Mouse (Mus musculus) left cerebral cortex, adult 8-10 months (tissue): ENCODE measurements around the gene Ppp1r3c. TPM values are rescaled to one million over a fixed set of nuclear protein-coding genes. Genes with fewer than 3 reads are reported as not detected.
"Not testable (repeated sequence)": the region's sequence is repeated elsewhere in the genome, so short reads cannot be mapped to it uniquely, and the experiment has no call there.

Source experiments
- DNase-seq, 2 experiments: peaks; one replicate each; pipeline ENCODE4 v3.0.0; 2022; ENCODE audit warnings: low spot score in 2 of 2
- total RNA-seq, 4 experiments: library from RNA; stranded (reverse); gene quantifications; 2 replicates each; pipeline ENCODE4 v1.2.4; 2022

Gene Ppp1r3c
- 10 to 100 TPM; 44.9 to 49.2 (median 46.9) TPM for total RNA-seq

GRCm38 (mm10) chr19:36736537-36736936 is at the start of gene Ppp1r3c:
TSS of gene Ppp1r3c (minus strand) at chr19:36736653.
- peak; percentile 78 to 87 for DNase-seq

GRCm38 (mm10) chr19:36783179-36783578 is 46.7 kb upstream of the Ppp1r3c start:
- no peak for DNase-seq

DNA sequence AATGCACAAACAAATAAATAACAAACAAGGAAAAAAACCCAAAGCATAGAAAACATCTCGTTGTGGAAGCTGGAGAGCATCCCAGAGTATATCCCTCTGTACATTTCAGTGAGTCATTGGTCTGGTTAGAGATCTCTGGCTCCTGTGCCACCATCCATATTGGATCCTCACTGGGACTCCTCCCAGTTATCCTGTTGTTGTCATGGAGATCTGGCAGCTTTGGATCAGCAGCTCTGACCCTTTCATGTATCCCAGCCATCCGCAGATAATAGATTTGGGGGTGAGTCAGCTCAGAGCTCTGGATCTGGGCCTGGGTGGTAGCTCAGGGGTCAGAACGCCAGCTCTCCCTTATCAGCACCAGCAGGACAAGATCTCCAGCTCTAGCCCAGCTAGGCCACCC is 46.1 kb upstream of the Ppp1r3c start:
- no peak for DNase-seq

DNA sequence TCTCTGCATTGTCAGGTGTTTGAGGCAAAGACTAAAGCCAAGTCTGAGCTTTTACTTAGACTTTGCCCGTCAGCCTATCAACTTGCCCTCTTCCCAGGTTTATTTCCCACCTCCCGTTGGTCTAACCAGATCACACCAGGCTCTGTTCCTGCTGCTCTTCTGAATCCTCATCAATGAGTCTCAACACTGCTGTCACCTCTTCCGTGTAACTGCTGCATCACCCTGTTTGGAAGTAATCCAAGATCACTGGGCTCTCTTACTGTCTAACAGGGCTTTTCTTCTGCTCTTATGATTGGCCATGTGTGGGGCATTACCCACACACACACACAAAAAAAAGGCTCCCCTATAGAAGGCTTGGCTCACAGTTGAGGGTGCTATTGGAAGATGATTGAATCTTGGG is 45.5 kb upstream of the Ppp1r3c start:
- no peak for DNase-seq

GRCm38 (mm10) chr19:36780375-36780774 is 43.9 kb upstream of the Ppp1r3c start:
- DNase-seq, result no peak

DNA sequence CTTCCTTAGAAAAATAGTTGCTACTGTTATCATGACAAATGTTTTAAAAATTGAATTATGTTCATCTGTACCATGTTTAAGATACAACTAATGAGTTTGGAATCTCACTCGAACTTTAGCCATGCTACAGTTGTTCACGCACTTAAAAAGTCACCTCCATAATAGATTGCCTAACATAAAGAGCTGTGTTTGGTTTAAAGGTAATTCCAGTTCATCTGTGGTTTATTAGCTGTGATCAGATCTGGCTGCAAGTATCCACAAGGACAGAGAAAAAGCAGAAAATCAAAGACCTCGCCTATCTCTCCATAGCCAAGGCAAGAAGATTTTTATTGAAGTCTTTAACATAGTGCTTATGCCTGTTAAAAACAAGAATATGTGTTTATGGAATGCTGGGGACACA is 43.3 kb upstream of the Ppp1r3c start:
- DNase-seq, result no peak

- DNase-seq, result no peak
These were observed 39.1 kb upstream of the Ppp1r3c start for GRCm38 (mm10) chr19:36775531-36775930.

- DNase-seq, result no peak
These were observed 37.4 kb upstream of the Ppp1r3c start for GRCm38 (mm10) chr19:36773716-36774459.

DNA sequence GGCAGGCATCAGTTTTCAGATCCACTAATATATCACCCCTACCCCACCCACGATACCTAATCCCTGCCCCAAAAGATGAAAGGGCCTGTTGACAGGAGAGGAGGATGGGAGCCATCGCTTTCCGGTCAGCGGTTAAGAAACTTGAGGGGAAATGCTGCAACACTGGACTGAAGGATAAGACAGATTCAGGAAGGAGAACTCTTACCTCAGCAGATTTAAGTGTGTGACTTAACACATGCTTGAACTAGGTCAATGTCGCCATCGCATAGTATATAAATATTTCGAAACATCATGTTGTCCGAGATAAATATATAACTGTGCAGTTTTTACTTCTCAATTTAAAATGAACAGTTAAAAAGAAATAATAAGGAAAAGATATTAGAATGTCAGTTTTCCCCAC is 31.6 kb upstream of the Ppp1r3c start:
- DNase-seq, result no peak

DNA sequence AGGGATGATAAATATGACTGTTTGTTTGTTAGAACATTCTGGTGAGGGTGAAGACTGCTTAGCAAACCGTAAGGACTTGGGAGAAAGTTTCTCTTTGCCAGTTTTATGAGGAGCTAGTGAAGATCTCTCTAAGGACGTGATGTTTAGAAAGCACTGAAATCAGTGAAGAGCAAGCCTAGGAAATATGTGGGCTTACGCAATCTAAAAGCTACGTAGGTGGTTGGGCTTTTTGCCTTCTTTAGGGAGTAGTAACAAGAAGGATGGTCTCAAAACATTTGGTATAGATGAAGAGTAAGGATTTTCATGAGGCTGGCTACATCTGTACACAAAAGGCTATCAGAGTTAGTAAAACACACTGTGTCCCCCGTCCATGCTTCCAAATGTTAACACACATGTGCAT is 28.0 kb upstream of the Ppp1r3c start:
- DNase-seq, result no peak

DNA sequence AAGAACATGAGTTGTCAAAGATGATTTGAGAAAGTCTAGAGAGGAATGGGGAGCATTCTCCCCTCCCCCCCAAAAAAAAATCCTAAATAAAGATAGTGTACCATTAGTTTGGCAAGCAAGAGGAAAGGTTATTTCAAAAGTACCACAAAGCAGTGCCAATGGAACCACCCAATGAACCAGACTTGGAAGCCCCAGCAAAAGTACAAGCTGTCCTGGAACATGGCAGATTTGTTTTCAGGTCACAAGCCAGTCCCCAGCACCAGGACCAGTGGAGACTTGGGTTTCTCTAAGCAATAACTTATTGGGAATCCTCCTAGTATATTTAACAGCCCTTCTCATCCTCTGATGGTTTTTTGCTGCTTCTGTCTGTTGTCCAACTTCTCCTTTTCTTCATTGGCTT is 12.5 kb upstream of the Ppp1r3c start:
- DNase-seq, result no peak

GRCm38 (mm10) chr19:36742331-36742730 is 5.9 kb upstream of the Ppp1r3c start:
- no peak for DNase-seq

DNA sequence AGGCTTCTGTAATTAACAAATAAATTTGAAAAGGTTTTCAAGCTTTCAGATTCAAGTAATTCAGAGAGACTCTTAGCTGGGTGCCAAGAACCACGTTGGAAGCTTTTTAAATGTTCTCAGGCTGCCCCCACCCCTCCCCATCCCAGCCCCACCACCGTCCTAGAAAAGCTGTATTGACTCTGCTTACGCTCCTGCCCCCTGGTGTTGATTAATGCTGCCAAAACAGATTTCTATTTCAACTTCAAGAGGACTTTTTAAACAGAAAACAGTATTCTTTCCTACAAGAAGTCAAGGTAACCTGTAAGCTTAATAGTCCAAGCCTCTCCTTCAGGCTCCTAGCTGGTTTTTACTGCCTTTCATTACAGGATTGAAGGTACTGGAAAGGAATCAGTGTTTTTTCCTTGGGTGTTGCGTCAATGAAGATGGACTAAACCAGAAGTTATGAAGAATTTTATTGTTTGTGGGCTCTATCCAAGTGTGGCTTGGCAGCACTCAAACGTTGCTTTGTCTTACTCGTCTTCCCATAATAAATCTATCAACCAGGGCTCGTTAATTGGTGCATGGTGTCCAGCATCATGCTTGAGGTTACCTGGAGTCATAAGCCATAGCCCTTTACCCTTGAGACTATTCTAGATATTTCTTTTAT is 3.2 kb upstream of the Ppp1r3c start:
- no peak for DNase-seq

GRCm38 (mm10) chr19:36738009-36738408 is 1.6 kb upstream of the Ppp1r3c start:
- DNase-seq, result no peak

DNA sequence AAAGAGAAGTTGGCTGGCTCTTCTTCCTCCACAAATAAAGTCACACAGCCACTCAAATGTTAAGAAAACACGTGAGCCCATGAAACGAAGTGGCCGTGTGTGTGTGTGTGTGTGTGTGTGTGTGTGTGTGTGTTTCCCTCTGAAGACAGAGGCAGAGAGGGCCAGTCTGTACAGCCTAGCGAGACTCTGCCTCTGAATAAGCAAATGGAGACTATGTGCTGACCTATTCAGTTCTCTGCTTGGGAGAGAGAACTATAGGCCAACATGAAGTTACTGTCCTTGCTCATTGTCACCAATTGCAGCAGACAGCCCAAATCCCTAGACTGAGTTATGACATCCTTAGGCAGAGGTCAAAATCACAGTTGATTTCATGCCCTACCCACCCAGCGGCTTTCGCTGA is 634 bp upstream of the Ppp1r3c start:
- no peak for DNase-seq

DNA sequence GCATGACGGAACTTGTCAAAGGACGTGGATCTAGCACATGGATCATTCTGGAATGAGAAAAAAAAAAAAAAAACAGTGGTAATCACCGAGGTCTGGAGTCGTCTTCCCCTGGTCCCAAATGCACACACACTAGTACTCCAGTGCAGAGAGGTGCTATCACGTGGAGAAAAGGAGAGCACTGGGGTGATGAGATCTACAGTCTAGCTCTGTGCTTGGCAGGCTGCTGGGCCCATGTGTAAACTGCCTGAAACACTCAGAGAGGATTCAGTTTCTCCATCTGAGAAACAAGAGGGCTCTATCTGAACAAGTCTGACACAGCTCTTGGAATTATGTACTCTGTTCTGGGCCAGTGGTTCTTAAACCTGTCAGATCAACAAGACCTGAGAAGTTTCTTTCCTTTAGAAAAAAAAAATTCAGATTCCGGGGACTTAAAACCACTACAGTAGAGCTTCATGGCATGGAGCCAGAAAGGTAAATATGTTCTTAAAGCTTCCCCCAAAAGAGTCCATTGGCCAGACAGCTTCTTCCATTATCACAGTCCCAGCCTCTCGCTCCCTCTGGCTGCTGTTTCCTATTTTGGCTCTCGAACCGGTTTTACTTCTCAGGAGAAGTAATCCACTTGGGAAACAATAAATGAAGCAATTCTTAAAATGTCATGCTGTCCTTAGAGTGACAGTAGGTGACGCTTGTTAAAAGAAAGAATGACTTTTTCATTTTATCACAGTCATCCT is 2.0 kb downstream of the Ppp1r3c start:
- DNase-seq, result no peak

DNA sequence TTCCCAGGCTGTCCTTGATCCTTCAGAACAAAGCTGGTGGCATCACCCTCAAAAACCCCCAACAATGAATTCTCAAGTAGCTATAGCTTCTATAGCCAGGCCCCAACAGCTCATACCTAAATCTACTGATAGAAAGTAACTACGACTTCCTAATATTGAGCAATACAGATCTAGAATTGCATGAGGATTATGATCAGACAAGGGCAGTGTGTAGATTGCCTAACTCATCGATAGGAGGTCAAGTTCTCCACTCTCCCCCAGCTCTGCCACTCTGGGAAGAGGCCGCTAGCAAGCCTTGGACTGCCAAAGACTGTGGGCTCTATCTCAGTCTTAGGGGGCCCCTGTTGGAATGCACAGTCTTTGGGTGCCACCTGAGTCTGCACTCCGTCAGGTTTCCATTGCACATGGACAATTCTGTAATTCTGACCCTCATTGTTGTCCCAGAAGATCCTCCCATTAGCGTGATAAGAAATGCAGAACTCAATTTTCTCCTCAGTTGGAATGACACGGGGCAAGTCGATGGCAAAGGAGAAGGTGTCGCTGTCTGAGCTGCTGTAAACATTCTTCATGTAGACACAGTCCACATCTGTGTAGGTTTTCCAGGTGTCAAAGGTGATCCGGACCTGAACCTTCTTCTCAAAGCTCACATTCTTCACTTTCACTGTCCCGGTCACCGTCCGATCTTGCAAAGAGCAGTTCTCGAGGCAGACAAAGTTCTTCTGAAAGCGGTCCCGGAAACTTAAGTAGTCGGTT is 3.1 kb downstream of the Ppp1r3c start:
- no peak for DNase-seq

DNA sequence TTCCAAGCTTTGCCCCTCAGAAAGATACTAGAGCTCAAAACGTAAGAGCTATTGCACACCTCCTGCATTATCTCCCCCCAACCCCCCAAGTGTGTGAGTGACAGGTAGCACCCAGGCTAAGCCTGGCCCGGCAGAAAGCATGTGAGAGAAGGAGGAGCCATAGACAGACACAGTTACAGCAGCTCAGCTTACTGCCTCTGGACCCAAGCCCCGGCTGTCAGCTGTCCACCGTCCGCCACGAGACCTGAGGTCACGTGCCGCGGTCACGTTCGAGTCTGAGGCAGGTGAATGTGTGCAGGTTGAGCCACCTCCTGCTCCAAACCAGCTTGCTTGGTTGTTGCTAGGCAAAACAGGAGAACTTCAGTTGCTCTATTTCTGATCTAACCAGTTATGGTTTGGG is 5.1 kb downstream of the Ppp1r3c start:
- no peak for DNase-seq

- DNase-seq, result not testable (repeated sequence)
These were observed 6.0 kb downstream of the Ppp1r3c start for GRCm38 (mm10) chr19:36730414-36730813.

- DNase-seq, result no peak
These were observed 7.6 kb downstream of the Ppp1r3c start for GRCm38 (mm10) chr19:36728741-36729460.

DNA sequence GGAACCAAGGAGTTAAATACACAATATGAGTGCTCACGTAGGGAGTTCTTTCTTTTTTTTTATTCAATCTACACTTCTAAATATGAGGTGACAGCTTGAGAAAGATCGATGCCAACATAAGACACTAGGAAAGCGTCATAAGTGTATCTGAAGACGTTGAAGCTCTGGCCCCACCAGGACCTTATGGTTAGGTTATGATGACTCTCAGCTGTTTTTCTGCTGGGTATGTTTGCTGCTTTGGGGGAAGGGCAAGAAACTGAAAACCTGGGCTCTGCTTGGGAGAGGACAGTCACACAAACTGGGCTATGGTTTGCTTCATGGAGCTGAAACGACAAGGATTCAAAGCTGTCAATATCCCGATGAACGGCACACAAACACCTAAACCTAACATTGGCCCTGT is 11.5 kb downstream of the Ppp1r3c start:
- no peak for DNase-seq
